Comparison of ENCODE assay signal across 8 mouse cellular contexts in the genomic region with DNA sequence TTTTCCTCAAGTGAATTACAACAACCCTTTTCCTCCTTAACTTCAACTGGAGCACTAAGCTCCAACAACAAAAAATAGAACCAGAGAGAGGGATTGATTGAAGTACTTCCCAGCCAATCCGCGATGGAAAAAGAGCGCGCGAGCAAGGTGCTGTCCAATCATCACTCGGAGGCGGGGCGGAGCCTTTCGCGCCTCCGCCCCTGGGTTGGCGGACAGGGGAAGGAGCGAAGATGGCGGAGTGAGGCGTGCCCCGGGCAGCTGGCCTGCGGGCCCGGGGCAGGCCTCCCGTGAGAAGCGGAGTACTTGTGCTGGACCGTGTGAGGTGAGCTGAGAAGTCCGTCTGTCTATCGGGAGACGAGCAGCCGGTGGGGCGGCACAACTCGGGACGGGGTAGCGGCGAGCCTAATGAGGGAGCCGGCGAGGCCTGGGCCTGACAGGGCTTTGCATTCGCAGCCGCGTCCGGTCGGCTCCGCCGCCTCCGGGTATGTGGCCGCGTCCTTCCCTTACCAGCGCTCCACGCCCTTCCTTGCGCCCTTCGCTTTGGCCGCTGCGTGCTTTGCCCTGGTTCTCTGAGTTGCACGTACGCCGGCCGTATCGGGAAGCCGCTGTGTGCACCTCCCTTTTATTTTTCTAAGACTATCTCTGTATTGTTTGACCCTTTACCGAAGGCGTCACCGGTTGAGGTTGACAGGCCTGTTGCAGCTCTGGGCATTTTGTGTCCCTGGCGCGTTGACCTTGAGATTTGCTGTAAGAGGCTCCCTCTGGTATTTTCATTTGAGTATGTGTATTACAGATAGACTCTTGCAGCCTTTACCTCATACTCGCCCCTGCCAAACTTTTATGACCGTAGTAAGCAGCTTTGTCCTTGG. TPM values are rescaled to one million over a fixed set of nuclear protein-coding genes. Genes with fewer than 3 reads are reported as not detected.
DNase-seq lines count a peak whose midpoint lies in the region; ATAC-seq and TF ChIP-seq lines count a peak whose summit lies in the region.

No protein-coding gene starts in this region.

- H3K4me1 ChIP-seq in hindbrain, embryonic 13.5 days (replicated peaks), result peaks cover 39% of the 10 kb centered on the region

- H3K9me3 ChIP-seq in hindbrain, embryonic 13.5 days, result no peaks in the 10 kb centered on the region

- peak overlapping the region; percentile 62 for H3K4me2 ChIP-seq in hindbrain, embryonic 13.5 days

- ATAC-seq in Patski, result peak; percentile 83
- peak; percentile 99 for ATAC-seq in hindbrain, embryonic 13.5 days (ENCODE audit: low FRiP score)

- peaks cover 40% of the 10 kb centered on the region for H3K36me3 ChIP-seq in hindbrain, embryonic 13.5 days

- CTCF ChIA-PET in Patski (lab: Charles Lee), result interaction anchor here (1.0 to 3.1 kb wide), 4 partner anchors 45 to 53 kb away, joined by 3 to 11 read pairs (median 4); no protein-coding TSS in a partner anchor

- POLR2A ChIA-PET in Patski (lab: Charles Lee), result interaction anchor here (0.7 to 3.2 kb wide), 3 partner anchors 16 to 279 kb away, joined by 3 to 15 read pairs (median 3); a partner anchor contains a TSS

- H3K27ac ChIP-seq in hindbrain, embryonic 13.5 days, result peak overlapping the region; percentile 88

- DNase-seq in Patski (ENCODE audit: low read depth, low spot score), result peak; percentile 99
- peak; percentile 99 for DNase-seq in cerebellum, postnatal 14 days
- peak; percentile 90 to 97 for DNase-seq in frontal cortex, postnatal 14 days (ENCODE audit: low spot score in 2 of 2)
- DNase-seq in layer of hippocampus, postnatal 25 days (ENCODE audit: extremely low spot score in 1 of 2, low spot score in 1 of 2), result peak; percentile 93 to 98
- peak; percentile 98 for DNase-seq in lung, postnatal 25 days (ENCODE audit: low spot score)
- peak; percentile 99 for DNase-seq in retina, embryonic 14.5 days (ENCODE audit: low spot score)
- peak; percentile 97 for DNase-seq in thymus, postnatal 4 days

- peak overlapping the region; percentile 96 for H3K4me3 ChIP-seq in hindbrain, embryonic 13.5 days

- no peak for TF ChIP-seq CTCF in Patski (IDR thresholded peaks at IDR 0.05)

- no peaks in the 10 kb centered on the region for H3K27me3 ChIP-seq in Patski
- H3K27me3 ChIP-seq in hindbrain, embryonic 13.5 days, result no peaks in the 10 kb centered on the region

- in situ Hi-C loops in Patski (cut with MboI; ENCODE audit: low pct_unique_long_range_greater_than_20kb), result no loop called here

- peak overlapping the region; percentile 97 for H3K9ac ChIP-seq in hindbrain, embryonic 13.5 days

- 0% methylated on average over 61 of the region's 61 CpGs for WGBS in hindbrain, embryonic 13.5 days

RNA-seq across cellular contexts. Expression of a gene that starts 23.8 kb away (rescaled TPM):
- polyA plus RNA-seq in Patski (2021), result 27.9 TPM
- polyA plus RNA-seq in hindbrain, embryonic 13.5 days (2015; fragmentation: Nextera tagmentation; extraction: Ambion mirVana), result 18.8 and 19.6 TPM in 2 replicates
- total RNA-seq in layer of hippocampus, postnatal 25 days (2021), result under 1 TPM; 0.63 to 0.89 TPM

RNA-seq across cellular contexts. Expression of a gene that starts 23.9 kb away (rescaled TPM):
- 16.3 TPM for polyA plus RNA-seq in Patski (2021)
- polyA plus RNA-seq in hindbrain, embryonic 13.5 days (2015; fragmentation: Nextera tagmentation; extraction: Ambion mirVana), result 6.1 and 7.4 TPM in 2 replicates
- under 1 TPM; 0.80 to 0.98 TPM for total RNA-seq in layer of hippocampus, postnatal 25 days (2021)

RNA-seq across cellular contexts. Expression of a gene that starts 46.9 kb away (rescaled TPM):
- polyA plus RNA-seq in Patski (2021), result 114 TPM
- 63.0 and 64.3 TPM in 2 replicates for polyA plus RNA-seq in hindbrain, embryonic 13.5 days (2015; fragmentation: Nextera tagmentation; extraction: Ambion mirVana)
- 100 to 1,000 TPM; 142 to 159 TPM for total RNA-seq in layer of hippocampus, postnatal 25 days (2021)

RNA-seq across cellular contexts. Expression of a gene that starts 46.9 kb away (rescaled TPM):
- polyA plus RNA-seq in Patski (2021), result 1.7 TPM
- polyA plus RNA-seq in hindbrain, embryonic 13.5 days (2015; fragmentation: Nextera tagmentation; extraction: Ambion mirVana), result 0.55 and 0.58 TPM in 2 replicates
- total RNA-seq in layer of hippocampus, postnatal 25 days (2021), result under 1 TPM; 0.49 to 0.96 TPM

Comparison
In these comparisons a context has a peak if more than half of its experiments do, and no peak if none do; other contexts are left out.
1. Peak in every context shown above with its lines: DNase-seq, ATAC-seq, H3K4me3 ChIP-seq and H3K27ac ChIP-seq.